ENCODE assay signal across 19 mouse cellular contexts in genomic region chr15:61753802-61754201, GRCm38 (mm10).
A peak's percentile ranks its signal among the peaks of the same experiment; 100 is the strongest.
DNase-seq lines count a peak whose midpoint lies in the region; ATAC-seq lines count a peak whose summit lies in the region.
"Had no signal": no experiment of that assay in that cellular context is flagged by ENCODE, and none has a peak within 500 bp of the region (broad histone marks: within the 10 kb centered on the region; RNA-seq: fewer than 3 reads in every experiment).

No protein-coding gene starts in this region.

- no peak overlapping the region for H3K9ac ChIP-seq in heart, embryonic 11.5 days (ENCODE audit: low read depth, low read length)
- no peak overlapping the region for H3K9ac ChIP-seq in midbrain, embryonic 11.5 days (ENCODE audit: low read length)
- H3K9ac ChIP-seq: forebrain, embryonic 13.5 days; liver, embryonic 12.5 days; lung, embryonic 15.5 days; neural tube, embryonic 13.5 days had no signal

- 86% methylated on average over 2 of the region's 2 CpGs for WGBS in heart, embryonic 11.5 days (ENCODE audit: insufficient replicate concordance)
- 82% methylated on average over 2 of the region's 2 CpGs for WGBS in midbrain, embryonic 11.5 days
- 90% methylated on average over 2 of the region's 2 CpGs for WGBS in midbrain, embryonic 10.5 days

- H3K27ac ChIP-seq in heart, embryonic 11.5 days (ENCODE audit: low read depth, low read length): no peak overlapping the region
- no peak overlapping the region for H3K27ac ChIP-seq in midbrain, embryonic 11.5 days (ENCODE audit: low read depth, low read length)
- H3K27ac ChIP-seq in midbrain, embryonic 10.5 days (replicated peaks): no peak overlapping the region
- H3K27ac ChIP-seq: forebrain, embryonic 13.5 days; liver, embryonic 12.5 days; lung, embryonic 15.5 days; neural tube, embryonic 13.5 days had no signal

- no peaks in the 10 kb centered on the region for H3K9me3 ChIP-seq in heart, embryonic 11.5 days (replicated peaks; ENCODE audit: control insufficient read depth, low read length)
- H3K9me3 ChIP-seq in midbrain, embryonic 11.5 days (ENCODE audit: control insufficient read depth, low read length): no peaks in the 10 kb centered on the region
- H3K9me3 ChIP-seq in midbrain, embryonic 10.5 days (replicated peaks): no peaks in the 10 kb centered on the region
- H3K9me3 ChIP-seq: forebrain, embryonic 13.5 days; G1E; liver, embryonic 12.5 days; lung, embryonic 15.5 days; neural tube, embryonic 13.5 days had no signal

- H3K4me3 ChIP-seq in heart, embryonic 11.5 days (ENCODE audit: low read depth, low read length): no peak overlapping the region
- no peak overlapping the region for H3K4me3 ChIP-seq in midbrain, embryonic 11.5 days (ENCODE audit: low read depth, low read length)
- no peak overlapping the region for H3K4me3 ChIP-seq in midbrain, embryonic 10.5 days
- H3K4me3 ChIP-seq: forebrain, embryonic 13.5 days; liver, embryonic 12.5 days; lung, embryonic 15.5 days; neural tube, embryonic 13.5 days had no signal

- H3K27me3 ChIP-seq in heart, embryonic 11.5 days (ENCODE audit: control insufficient read depth, insufficient read depth, low read length): no peaks in the 10 kb centered on the region
- no peaks in the 10 kb centered on the region for H3K27me3 ChIP-seq in midbrain, embryonic 11.5 days (ENCODE audit: control insufficient read depth, insufficient read depth, low read length)
- no peaks in the 10 kb centered on the region for H3K27me3 ChIP-seq in midbrain, embryonic 10.5 days (ENCODE audit: low read depth, poor library complexity, severe bottlenecking)
- H3K27me3 ChIP-seq: forebrain, embryonic 13.5 days; liver, embryonic 12.5 days; lung, embryonic 15.5 days; neural tube, embryonic 13.5 days had no signal

- no peaks in the 10 kb centered on the region for H3K4me1 ChIP-seq in heart, embryonic 11.5 days (ENCODE audit: control insufficient read depth, insufficient read depth, low read length)
- H3K4me1 ChIP-seq in midbrain, embryonic 11.5 days (ENCODE audit: control insufficient read depth, insufficient read depth, low read length): no peaks in the 10 kb centered on the region
- no peaks in the 10 kb centered on the region for H3K4me1 ChIP-seq in midbrain, embryonic 10.5 days
- H3K4me1 ChIP-seq: forebrain, embryonic 13.5 days; liver, embryonic 12.5 days; neural tube, embryonic 13.5 days had no signal

- no peaks in the 10 kb centered on the region for H3K36me3 ChIP-seq in heart, embryonic 11.5 days (ENCODE audit: control insufficient read depth, insufficient read depth, low read length)
- no peaks in the 10 kb centered on the region for H3K36me3 ChIP-seq in midbrain, embryonic 11.5 days (ENCODE audit: control insufficient read depth, insufficient read depth, low read length)
- no peaks in the 10 kb centered on the region for H3K36me3 ChIP-seq in midbrain, embryonic 10.5 days
- H3K36me3 ChIP-seq: G1E; liver, embryonic 12.5 days; lung, embryonic 15.5 days; neural tube, embryonic 13.5 days had no signal

- no peak overlapping the region for H3K4me2 ChIP-seq in heart, embryonic 11.5 days
- no peak overlapping the region for H3K4me2 ChIP-seq in midbrain, embryonic 11.5 days
- H3K4me2 ChIP-seq: forebrain, embryonic 13.5 days; liver, embryonic 12.5 days; lung, embryonic 15.5 days; neural tube, embryonic 13.5 days had no signal

- no peak for ATAC-seq in heart, embryonic 11.5 days (replicated peaks; ENCODE audit: insufficient number of reproducible peaks, low FRiP score, low TSS enrichment)
- no peak for ATAC-seq in midbrain, embryonic 11.5 days (ENCODE audit: low FRiP score)
- ATAC-seq: CD4-positive, CD25-positive, alpha-beta regulatory T cell, adult 4 months; forebrain, embryonic 13.5 days; hindbrain, embryonic 16.5 days; intestine, postnatal 0 days; liver, embryonic 12.5 days had no signal

- intact Hi-C loops in heart, postnatal 10 days (cut with DNase I): no loop called here

- peak; percentile 88 for DNase-seq in heart, adult 11 months
- peak; percentile 64 for DNase-seq in midbrain, embryonic 11.5 days (ENCODE audit: low spot score, missing footprints)
- DNase-seq in midbrain, embryonic 10.5 days (ENCODE audit: low spot score): no peak
- DNase-seq in heart, adult 9 months (ENCODE audit: low spot score in 2 of 2): peak; percentile 21 to 35
- peak; percentile 37 to 50 for DNase-seq in heart, postnatal 10 days
- DNase-seq in cerebellum, postnatal 4 days (ENCODE audit: low spot score in 2 of 2): no peak
- no peak for DNase-seq in c-Kit-positive CD71-positive TER-119-positive erythroid progenitor cells, embryonic 14.5 days (ENCODE audit: low spot score)
- DNase-seq: cerebellum, postnatal 14 days; left cerebral cortex, postnatal 4 days; right cerebral cortex, postnatal 25 days had no signal

Comparison
In these comparisons a context has a peak if more than half of its experiments do, and no peak if none do; other contexts are left out.
1. DNase-seq: peak in heart, adult 11 months (single experiment), midbrain, embryonic 11.5 days (single experiment), heart, adult 9 months (2 of 2) and heart, postnatal 10 days (2 of 2); none in midbrain, embryonic 10.5 days (single experiment), cerebellum, postnatal 4 days (0 of 2) and c-Kit-positive CD71-positive TER-119-positive erythroid progenitor cells, embryonic 14.5 days (single experiment).